9 mouse cellular contexts compared by ENCODE assay signal in the genomic region with DNA sequence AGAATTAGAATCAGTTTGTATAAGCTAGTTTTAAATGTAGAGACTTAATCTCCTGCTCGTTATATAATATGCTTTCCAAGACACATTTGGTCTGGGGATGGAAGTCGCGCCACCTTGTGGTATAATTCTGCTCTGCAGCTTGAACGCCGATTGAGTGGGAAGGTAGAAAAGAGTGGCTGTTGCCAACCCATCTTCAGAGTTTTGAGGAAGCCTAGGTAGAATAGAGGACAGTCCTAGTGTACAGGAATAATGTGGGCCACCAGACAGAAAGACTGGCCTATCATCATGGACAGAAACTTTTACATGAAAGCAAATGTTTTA. TPM values are rescaled to one million over a fixed set of nuclear protein-coding genes. Genes with fewer than 3 reads are reported as not detected.
A peak's percentile ranks its signal among the peaks of the same experiment; 100 is the strongest.
DNase-seq lines count a peak whose midpoint lies in the region; ATAC-seq and TF ChIP-seq lines count a peak whose summit lies in the region.
"Had no signal": no experiment of that assay in that cellular context is flagged by ENCODE, and none has a peak within 500 bp of the region (broad histone marks: within the 10 kb centered on the region; RNA-seq: fewer than 3 reads in every experiment).

No protein-coding gene starts in this region.

- H3K9ac ChIP-seq in forebrain, embryonic 16.5 days (replicated peaks; ENCODE audit: low read depth, low read length): no peak overlapping the region
- no peak overlapping the region for H3K9ac ChIP-seq in liver, embryonic 13.5 days

- no peak for TF ChIP-seq POLR2A in cortical plate, adult 2 months (IDR thresholded peaks at IDR 0.05; ENCODE audit: extremely low read depth, insufficient read depth, low read length)

- ATAC-seq in forebrain, embryonic 16.5 days: no peak
- 0 out of 2 replicates have a peak, but pooled peaks have one; percentile 47 for ATAC-seq in liver, embryonic 13.5 days (ENCODE audit: low read depth)

- TF ChIP-seq CTCF in cortical plate, adult 2 months (IDR thresholded peaks at IDR 0.05; ENCODE audit: extremely low read depth, insufficient read depth, low read length): peak; percentile 59

- peak; percentile 40 for DNase-seq in forebrain, embryonic 10.5 days (ENCODE audit: extremely low spot score, low spot score)
- peak; percentile 74 for DNase-seq in testis, postnatal 10 days (ENCODE audit: low spot score)
- DNase-seq in testis, postnatal 14 days (ENCODE audit: low spot score): no peak
- peak; percentile 19 to 59 for DNase-seq in kidney, postnatal 36 days
- DNase-seq in liver, embryonic 13.5 days: peak; percentile 30
- DNase-seq in spleen, adult 12 weeks (ENCODE audit: low spot score): peak; percentile 48

- H3K4me3 ChIP-seq in forebrain, embryonic 10.5 days: no peak overlapping the region
- no peak overlapping the region for H3K4me3 ChIP-seq in forebrain, embryonic 16.5 days (replicated peaks; ENCODE audit: low read length)
- H3K4me3 ChIP-seq in cortical plate, adult 2 months (ENCODE audit: insufficient read depth, low read length): no peak overlapping the region
- H3K4me3 ChIP-seq in liver, embryonic 13.5 days (replicated peaks): no peak overlapping the region

- H3K36me3 ChIP-seq in forebrain, embryonic 10.5 days (replicated peaks): no peaks in the 10 kb centered on the region
- H3K36me3 ChIP-seq in forebrain, embryonic 16.5 days (ENCODE audit: control insufficient read depth, insufficient read depth): no peaks in the 10 kb centered on the region
- H3K36me3 ChIP-seq in liver, embryonic 13.5 days: no peaks in the 10 kb centered on the region

- H3K4me1 ChIP-seq in forebrain, embryonic 10.5 days: no peaks in the 10 kb centered on the region
- H3K4me1 ChIP-seq in forebrain, embryonic 16.5 days (replicated peaks; ENCODE audit: control insufficient read depth, insufficient read depth, low read length): no peaks in the 10 kb centered on the region
- H3K4me1 ChIP-seq in cortical plate, adult 2 months (ENCODE audit: control insufficient read depth, insufficient read depth, low read length): peaks cover 1% of the 10 kb centered on the region; the same call in 1 of the 2 replicates
- H3K4me1 ChIP-seq in liver, embryonic 13.5 days (replicated peaks): no peaks in the 10 kb centered on the region; the same call in 1 of the 2 replicates

- H3K9me3 ChIP-seq in forebrain, embryonic 10.5 days: no peaks in the 10 kb centered on the region
- H3K9me3 ChIP-seq in forebrain, embryonic 16.5 days (ENCODE audit: control insufficient read depth, low read length): no peaks in the 10 kb centered on the region
- no peaks in the 10 kb centered on the region for H3K9me3 ChIP-seq in liver, embryonic 13.5 days (replicated peaks)

- WGBS in forebrain, embryonic 10.5 days: 12% methylated on average over 5 of the region's 5 CpGs
- WGBS in forebrain, embryonic 16.5 days: 20% methylated on average over 5 of the region's 5 CpGs
- WGBS in liver, embryonic 13.5 days (ENCODE audit: insufficient replicate concordance): 16% methylated on average over 5 of the region's 5 CpGs

- no peak overlapping the region for H3K4me2 ChIP-seq in forebrain, embryonic 16.5 days (ENCODE audit: low read length)
- no peak overlapping the region for H3K4me2 ChIP-seq in liver, embryonic 13.5 days

- H3K27me3 ChIP-seq in forebrain, embryonic 10.5 days (ENCODE audit: poor library complexity, severe bottlenecking): 0 out of 2 replicates have a peak, but pooled peaks cover 3% of the 10 kb centered on the region
- H3K27me3 ChIP-seq in forebrain, embryonic 16.5 days (replicated peaks; ENCODE audit: control insufficient read depth, insufficient read depth, low read length): no peaks in the 10 kb centered on the region
- H3K27me3 ChIP-seq in liver, embryonic 13.5 days: no peaks in the 10 kb centered on the region

- H3K27ac ChIP-seq in forebrain, embryonic 10.5 days: no peak overlapping the region
- no peak overlapping the region for H3K27ac ChIP-seq in forebrain, embryonic 16.5 days (ENCODE audit: low read length)
- no peak overlapping the region for H3K27ac ChIP-seq in cortical plate, adult 2 months (ENCODE audit: insufficient read depth, low read length)
- H3K27ac ChIP-seq in liver, embryonic 13.5 days: no peak overlapping the region

RNA-seq across cellular contexts. Expression of a gene that starts 11.1 kb away (rescaled TPM):
- 125 and 128 TPM in 2 replicates for polyA plus RNA-seq in forebrain, embryonic 10.5 days (2016; fragmentation: Nextera tagmentation; extraction: Ambion mirVana)
- polyA plus RNA-seq in forebrain, embryonic 16.5 days (2015; fragmentation: Nextera tagmentation; extraction: Ambion mirVana): 135 and 137 TPM in 2 replicates
- polyA plus RNA-seq in cortical plate, adult 2 months (2012; rRNA removed): 22.9 and 23.4 TPM in 2 replicates
- 211 and 264 TPM in 2 replicates for polyA plus RNA-seq in liver, embryonic 13.5 days (2015; fragmentation: Nextera tagmentation; extraction: Ambion mirVana)

RNA-seq across cellular contexts. Expression of a gene that starts 42.6 kb away (rescaled TPM):
- not detected in 2 replicates for polyA plus RNA-seq in forebrain, embryonic 10.5 days (2016; fragmentation: Nextera tagmentation; extraction: Ambion mirVana)
- 0.09 TPM in 1 of 2 replicates, not detected in the other for polyA plus RNA-seq in forebrain, embryonic 16.5 days (2015; fragmentation: Nextera tagmentation; extraction: Ambion mirVana)
- polyA plus RNA-seq in cortical plate, adult 2 months (2012; rRNA removed): 0.09 and 0.23 TPM in 2 replicates
- 0.18 and 0.21 TPM in 2 replicates for polyA plus RNA-seq in liver, embryonic 13.5 days (2015; fragmentation: Nextera tagmentation; extraction: Ambion mirVana)
- polyA plus RNA-seq: stomach, embryonic 14.5 days had no signal

RNA-seq across cellular contexts. Expression of a gene that starts 44.4 kb away (rescaled TPM):
- polyA plus RNA-seq in forebrain, embryonic 10.5 days (2016; fragmentation: Nextera tagmentation; extraction: Ambion mirVana): 166 and 173 TPM in 2 replicates
- 109 and 120 TPM in 2 replicates for polyA plus RNA-seq in forebrain, embryonic 16.5 days (2015; fragmentation: Nextera tagmentation; extraction: Ambion mirVana)
- 63.0 and 64.1 TPM in 2 replicates for polyA plus RNA-seq in cortical plate, adult 2 months (2012; rRNA removed)
- polyA plus RNA-seq in liver, embryonic 13.5 days (2015; fragmentation: Nextera tagmentation; extraction: Ambion mirVana): 191 and 256 TPM in 2 replicates

RNA-seq across cellular contexts. Expression of a gene that starts 59.7 kb away (rescaled TPM):
- polyA plus RNA-seq in forebrain, embryonic 10.5 days (2016; fragmentation: Nextera tagmentation; extraction: Ambion mirVana): 288 and 293 TPM in 2 replicates
- polyA plus RNA-seq in forebrain, embryonic 16.5 days (2015; fragmentation: Nextera tagmentation; extraction: Ambion mirVana): 579 and 667 TPM in 2 replicates
- polyA plus RNA-seq in cortical plate, adult 2 months (2012; rRNA removed): 326 and 347 TPM in 2 replicates
- polyA plus RNA-seq in liver, embryonic 13.5 days (2015; fragmentation: Nextera tagmentation; extraction: Ambion mirVana): 176 and 215 TPM in 2 replicates
